Mouse (Mus musculus) thymus, postnatal 36 days (tissue): ENCODE data around the gene Cd163.
"Not testable (repeated sequence)": the region's sequence is repeated elsewhere in the genome, so short reads cannot be mapped to it uniquely, and the experiment has no call there.

ENCODE experiments used
- DNase-seq, 2 experiments: peaks; one replicate each; pipeline ENCODE4 v3.0.0; 2022; ENCODE audit warnings: mixed read lengths in 2 of 2

Cd163 gene

DNA sequence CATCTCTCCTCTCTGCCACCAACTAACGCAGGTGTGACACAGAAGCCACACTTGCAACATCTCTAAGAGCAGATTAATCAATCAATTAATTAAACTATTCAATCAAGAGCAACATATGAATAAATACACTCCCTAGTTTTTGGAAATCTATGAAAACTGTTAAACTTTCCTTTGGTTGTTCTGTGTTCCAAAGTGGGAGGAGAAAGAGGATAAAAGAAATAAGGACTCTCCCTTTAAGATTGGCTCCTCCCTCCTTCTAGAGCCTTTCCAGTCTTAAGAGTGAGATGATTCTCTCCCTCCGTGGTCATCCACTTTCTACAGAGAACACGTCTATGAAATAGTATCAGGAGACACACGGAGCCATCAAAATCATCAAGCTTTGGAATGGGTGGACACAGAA is at the start of gene Cd163:
Cd163 (plus strand) TSS at position 301 of the 400 bp plus-strand sequence.
- DNase-seq = no peak

DNA sequence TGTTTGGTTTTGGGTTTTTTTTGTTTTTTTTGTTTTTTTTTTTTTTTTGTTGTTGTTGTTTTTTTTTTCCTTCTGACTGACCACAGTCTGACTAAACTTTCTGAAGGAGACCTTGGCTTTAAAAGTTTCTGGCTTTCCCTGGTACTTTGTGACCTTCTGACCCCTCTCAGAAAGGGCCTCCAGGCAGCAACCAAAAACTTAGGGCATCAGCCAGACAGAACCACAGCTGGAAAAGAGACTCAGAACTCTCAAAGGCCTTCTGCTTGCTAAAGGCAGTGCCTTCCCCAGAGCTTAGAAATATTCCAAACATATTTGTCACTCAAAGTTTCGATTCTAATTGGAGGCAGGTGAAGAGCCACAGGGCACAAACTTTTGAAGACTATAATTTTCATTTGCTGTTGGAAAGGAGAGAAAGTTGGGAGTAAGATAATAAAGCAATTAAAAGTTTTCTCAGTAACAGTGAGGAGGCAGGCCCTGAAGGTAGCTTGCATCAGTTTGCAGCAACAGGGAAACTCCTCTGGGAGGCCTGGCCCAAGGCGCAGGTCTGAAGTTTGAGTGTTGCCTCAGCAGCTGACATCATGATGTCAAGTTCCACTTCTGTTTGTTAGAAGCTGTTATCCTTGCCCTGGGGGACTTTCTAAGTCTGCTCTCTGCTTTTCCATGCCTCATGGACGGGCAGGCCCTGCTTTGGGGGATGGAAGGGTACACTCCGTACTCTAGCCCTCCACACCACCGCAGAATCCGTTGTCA is 48.6 kb upstream of the Cd163 start:
- no peak for DNase-seq

DNA sequence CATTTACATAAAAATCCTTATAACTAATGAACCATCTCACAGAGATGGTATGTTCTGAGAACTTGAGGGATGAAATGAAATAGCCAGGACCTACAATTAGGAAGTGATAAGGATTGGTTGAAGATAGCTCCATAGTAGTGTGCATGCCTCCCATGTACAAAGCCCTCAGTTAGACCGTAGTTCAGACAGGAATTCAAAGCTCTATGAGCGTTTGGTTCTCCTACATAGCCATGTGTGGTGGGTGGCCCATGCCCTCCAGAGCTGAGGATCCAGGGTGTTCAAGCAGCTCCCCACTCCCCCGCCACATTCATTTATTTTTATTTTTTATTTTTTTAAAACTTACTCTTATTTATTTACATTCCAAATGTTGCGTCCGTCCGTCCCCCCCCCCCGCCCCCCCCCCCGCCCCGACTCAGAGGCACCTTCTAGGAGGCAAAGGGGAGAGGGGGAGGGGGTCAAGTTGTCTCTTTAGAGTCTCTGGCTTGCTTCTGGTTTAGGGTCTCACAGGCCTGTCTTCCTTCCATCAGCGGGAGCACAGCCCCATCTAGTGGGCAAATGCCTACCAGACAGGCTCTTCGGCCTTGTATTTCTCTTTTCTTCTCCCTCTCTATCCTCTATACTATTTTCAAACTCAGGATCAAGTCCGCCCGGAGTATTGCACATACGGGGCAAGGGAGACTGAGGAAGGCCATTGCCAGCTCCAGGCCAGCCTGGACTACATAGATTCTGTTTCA is 44.1 kb upstream of the Cd163 start:
- DNase-seq = peak; percentile 65 to 66

DNA sequence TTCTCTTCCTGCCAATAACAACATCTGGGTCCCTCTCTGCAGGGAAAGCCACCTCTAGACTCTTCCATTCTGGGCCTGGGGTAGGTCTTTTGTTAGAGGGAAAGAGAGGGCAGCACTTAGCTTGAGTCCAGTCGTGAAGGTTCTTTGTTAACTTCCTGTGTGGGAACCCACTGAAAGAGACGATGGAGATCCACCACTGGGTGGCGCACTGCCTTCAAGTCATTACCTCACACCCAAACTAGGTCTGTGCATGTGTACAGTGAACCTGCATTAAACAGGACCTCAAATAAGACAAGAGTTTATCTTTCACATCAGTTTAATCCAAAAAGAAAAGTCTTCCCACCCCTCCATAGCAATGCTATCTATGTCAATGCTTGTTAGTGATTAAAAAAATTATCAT is 41.8 kb upstream of the Cd163 start:
- DNase-seq = peak; percentile 76 to 79

DNA sequence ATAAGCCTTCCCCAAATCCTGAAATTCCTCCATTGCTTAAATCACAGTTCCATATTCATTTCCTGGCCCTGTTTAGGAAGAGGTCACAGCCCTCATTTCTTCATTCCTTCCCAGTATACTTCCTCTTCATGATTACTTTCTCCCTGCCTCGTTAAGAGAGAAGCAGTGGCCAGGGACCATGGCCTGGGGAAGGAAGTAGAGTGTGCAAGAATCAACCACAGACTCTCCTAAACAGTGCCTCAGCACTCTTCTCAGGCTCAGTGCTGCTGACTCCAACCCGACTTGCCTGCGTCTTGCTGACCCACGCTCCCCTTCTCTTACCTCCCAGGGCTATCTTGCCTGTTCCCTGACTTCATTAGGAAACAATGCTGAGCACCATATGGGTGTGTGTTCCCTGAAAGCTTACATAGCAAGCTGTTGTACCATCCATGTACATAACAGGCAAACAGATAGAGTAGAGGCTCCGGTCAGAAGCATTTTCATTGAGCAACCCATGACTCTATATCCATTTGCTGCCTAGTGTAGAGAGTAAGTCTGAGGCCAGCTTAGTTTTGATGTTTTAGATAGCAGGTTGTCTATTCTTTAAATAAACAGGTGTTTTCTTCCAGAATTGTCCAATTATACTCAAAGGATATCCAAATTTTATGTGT is 31.1 kb upstream of the Cd163 start:
- DNase-seq = no peak

DNA sequence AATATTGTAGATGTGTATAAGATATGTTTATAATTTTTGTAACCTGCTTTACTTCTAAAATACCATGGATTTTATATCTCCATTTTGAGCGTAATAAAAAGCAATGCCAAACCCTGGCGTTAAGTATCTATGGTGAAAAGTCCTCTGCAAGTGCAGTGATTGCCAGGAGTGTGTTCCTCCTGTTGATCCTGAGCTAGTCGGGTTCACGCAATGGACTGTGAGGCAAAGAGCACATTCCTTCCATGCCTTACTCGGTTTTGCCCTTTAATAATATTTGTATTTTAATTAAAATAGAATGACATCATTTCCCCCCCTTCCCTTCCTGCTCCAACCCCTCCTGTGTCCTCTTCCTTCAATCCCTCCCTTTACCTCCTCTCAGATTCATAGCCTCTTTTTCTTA is 26.8 kb upstream of the Cd163 start:
- no peak for DNase-seq

DNA sequence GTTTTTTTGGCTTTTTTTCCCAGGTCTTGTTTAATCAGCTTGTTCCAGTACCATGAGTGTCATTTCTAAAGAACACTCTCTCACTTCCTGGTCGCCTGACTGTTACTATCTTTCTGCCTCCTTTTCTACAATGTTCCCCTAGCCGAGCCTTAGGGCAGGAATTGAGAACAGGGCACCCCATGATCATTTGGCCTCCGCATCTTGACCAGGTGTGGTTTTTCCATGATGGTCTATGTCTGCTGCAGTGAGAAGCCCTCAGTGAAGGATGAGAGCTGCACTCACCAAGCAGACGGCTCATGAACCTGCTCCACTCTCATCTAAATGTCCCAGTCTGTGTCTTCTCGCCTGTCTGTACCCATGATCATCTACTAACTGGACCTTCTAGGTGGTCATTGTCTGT is 26.2 kb upstream of the Cd163 start:
- DNase-seq = no peak

DNA sequence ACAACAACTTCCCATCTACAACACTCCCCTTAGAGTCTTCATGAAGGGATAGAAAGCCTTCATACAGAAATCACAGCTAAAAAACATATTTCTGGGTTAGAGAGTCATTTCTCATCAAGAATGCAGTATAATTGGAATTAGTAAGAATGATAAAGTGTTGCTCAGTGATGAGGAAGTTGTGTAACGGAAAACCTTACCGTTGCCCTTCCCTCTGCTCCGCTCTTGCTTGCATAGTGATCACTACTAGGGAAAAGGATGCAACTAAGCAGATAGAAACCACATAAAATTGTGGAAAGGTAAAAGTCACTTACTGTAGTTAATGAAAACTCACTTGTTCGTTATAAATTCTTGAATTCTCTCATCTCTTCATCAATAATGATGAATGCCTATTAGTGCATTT is 21.7 kb upstream of the Cd163 start:
- no peak for DNase-seq

DNA sequence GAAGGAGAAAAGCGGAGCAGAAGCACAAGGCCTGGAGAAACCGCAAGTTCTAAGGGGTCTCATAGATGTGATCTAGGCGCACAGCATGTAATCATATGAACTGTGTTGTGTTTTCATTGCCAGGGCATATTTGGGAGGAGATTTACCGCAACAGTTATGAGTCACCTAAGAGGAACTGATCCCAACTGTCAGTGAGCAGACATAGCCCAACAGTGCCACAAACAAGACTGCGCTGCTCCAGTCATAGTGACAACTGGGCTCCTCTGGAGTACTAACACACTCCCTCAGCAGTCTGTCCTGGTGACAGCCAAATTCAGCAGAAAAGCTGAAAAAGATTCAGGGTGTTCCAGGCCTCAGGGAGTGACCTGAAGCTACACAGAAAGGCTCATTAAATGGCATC is 7.1 kb upstream of the Cd163 start:
- not testable (repeated sequence) for DNase-seq

DNA sequence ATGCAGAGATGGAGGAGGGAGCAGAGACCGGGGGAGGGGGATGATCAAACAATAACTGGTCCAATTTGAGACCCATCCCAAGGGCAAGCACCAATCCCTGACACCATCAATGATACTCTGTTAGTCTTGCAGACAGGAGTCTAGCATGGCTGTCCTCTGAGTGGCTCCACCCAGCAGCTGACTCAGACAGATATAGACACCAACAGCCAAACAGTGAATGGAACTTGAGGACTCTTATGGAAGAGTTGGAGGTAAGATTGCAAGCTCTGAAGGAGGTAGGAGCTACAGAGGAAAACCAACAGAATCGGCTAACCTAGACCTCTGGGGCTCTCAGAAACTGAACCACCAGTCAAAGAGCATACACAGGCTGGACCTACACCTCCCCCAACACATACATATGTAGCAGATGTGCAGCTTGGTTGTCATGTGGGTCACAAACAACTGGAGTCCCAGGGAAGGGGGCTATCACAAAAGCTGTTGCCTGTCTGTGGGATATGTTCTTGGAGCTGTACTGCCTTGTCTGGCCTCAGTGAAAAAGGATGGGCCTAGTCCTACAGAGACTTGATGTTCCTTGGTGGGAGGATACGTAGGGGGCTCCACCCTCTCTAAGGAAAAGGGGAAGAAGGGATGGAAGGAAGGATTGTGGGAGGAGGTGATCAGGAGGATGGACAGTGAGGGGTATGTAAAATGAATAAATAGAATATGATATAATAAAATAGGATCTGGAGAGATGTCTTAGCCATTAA is 2.8 kb upstream of the Cd163 start:
- no peak for DNase-seq

DNA sequence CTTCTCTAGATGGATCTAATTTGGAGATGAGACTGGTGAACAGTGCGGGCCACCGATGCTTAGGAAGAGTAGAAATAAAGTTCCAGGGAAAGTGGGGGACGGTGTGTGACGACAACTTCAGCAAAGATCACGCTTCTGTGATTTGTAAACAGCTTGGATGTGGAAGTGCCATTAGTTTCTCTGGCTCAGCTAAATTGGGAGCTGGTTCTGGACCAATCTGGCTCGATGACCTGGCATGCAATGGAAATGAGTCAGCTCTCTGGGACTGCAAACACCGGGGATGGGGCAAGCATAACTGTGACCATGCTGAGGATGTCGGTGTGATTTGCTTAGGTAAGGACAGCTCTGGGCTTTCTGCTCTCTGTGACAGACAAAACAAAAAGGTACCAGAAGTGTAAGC is 4.5 kb downstream of the Cd163 start:
- DNase-seq = no peak

DNA sequence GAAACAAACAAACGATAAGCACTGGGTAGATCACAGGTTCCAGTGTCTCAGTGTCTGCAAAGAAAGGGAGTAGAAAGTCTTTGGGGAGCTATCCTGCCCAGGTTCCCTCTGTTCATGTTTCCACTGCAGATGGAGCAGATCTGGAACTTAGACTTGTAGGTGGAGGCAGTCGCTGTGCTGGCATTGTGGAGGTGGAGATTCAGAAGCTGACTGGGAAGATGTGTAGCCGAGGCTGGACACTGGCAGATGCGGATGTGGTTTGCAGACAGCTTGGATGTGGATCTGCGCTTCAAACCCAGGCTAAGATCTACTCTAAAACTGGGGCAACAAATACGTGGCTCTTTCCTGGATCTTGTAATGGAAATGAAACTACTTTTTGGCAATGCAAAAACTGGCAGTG is 7.8 kb downstream of the Cd163 start:
- no peak for DNase-seq

DNA sequence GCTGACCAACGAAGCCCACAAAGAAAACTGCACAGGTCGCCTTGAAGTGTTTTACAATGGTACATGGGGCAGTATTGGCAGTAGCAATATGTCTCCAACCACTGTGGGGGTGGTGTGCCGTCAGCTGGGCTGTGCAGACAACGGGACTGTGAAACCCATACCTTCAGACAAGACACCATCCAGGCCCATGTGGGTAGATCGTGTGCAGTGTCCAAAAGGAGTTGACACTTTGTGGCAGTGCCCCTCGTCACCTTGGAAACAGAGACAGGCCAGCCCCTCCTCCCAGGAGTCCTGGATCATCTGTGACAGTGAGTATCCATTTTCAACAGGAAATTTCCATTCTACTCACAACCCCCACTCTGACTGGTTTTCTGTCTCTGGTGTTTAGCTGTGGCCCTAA is 15.9 kb downstream of the Cd163 start:
- DNase-seq = no peak

DNA sequence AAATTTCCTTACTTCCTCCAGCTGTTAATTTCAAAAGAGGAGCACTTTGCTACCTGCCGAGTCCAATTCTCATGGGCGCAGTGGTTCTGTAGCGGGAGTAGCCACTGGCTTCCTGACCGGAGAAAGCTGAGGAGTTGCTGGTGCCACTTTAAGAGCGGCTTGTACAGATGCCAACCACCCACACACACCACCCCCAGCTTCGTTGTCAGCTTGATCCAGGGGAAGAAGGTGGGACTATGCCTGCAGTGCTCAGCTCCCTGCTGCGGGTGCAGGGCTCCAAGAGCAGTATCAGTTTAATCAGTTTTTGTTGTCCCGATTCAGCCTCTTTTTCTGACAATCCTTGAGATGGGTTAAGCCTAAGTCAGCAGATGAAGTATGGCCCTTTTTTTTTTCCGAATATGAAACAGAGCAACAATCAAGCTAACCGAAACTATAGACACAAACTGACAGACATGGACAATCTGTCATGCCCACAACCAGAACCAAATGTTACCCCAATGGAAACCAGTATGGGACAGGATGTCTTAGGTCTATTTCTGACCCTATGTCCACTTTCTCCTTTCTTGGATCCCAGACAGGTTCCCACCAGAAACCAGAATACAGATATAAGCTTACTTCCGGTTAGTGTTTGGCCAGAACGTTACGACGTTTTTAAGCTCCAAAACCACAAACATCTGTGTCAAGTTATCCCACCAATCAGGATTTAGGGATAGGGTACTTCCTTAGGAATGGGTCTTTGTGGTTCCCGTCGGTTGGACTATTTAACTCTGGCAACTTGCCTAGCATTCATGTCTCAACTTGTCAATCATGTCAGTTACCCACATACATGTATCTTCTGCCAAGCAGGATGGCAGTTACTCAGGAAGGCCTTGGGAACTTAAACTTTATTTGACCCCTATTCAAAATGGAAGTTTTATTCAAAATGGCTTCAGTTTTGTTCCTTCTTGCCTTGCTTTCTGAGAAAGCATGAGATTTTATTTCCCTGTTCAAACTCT is 17.3 kb downstream of the Cd163 start:
- DNase-seq = peak; percentile 35 to 47

DNA sequence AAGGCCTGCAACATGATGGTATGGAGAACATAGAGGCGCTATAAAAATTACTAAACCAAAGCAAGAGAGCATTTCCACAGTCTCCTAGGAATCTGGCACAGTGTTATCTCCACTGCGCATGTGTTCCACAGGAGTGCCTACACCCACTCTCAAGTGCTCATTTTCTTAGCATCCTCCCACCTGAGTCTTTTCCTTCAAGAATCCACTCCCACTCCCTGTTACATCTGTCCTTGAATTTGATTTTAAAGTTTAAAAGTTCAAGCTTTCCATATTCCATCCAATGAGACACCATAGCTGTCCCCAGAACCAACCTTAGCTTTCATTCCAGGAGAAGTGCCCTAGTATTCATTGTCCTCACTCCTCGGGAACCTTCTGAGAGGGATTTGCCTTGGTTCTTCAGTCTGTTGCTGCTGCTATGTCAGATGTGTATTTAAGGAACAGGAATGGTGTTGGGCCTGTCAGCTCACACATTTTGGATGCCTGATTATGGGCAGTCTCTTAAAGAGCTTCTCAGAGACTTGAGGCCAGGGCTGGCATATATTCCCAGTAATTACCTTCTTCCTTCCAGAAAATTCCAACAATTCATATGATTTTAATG is 24.0 kb downstream of the Cd163 start:
- DNase-seq = no peak

DNA sequence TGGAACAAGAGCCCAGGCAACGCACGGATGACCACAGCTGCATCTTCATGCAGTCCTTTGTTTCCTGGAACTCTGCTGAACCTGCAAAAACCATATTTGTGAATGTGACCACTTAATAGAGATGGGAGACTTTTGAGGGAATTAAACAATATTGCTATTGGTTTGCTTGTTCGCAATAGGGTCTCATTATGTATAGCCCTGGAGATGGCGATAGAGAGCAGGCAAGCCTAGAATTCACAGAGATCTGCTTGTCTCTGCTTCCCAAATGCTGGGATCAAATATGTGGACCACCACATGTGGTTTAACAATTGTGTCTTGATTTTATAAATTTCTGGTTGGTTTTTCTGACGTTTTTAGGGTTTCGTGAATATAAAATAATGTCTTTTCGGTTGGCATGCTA is 25.2 kb downstream of the Cd163 start:
- DNase-seq = peak in 1 of 2 experiments; percentile 12

DNA sequence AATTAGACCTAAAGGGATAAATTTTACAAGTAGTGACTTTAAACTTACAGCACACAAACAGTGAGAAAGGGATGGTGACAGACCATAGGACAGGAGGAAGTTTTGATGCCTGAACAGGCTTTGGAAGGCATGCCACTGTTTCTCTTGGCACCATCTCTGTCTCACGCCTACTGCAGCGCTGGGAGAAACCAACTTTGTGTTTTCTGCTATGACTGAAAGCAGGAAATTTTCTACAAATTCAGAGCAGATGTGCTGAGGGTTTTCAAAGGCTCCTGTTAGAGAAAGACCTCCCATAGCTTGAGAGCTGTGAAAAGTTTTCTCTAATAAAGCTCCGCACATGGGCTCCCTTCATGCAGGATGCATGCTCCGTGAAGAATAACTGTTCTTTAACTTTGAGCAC is 40.6 kb downstream of the Cd163 start:
- DNase-seq = no peak

DNA sequence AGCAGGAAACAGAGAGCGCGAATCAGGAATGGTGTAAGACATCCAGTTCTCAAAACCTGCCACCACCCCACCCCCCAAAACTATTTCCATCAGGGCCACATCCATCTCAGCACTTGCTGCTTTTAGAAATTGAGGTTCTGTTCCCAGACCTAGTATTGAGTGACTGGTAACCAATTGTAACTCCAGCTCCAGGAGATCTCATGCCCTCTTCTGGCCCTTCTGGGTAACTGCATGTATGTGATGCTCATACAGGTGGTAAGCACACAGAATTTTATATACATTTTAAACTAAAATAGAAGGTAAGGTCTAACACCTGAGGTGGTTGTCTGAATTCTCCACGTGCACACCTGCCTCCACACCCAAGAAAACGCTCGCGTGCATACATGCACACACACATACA is 42.2 kb downstream of the Cd163 start:
- DNase-seq = peak in 1 of 2 experiments; percentile 8

DNA sequence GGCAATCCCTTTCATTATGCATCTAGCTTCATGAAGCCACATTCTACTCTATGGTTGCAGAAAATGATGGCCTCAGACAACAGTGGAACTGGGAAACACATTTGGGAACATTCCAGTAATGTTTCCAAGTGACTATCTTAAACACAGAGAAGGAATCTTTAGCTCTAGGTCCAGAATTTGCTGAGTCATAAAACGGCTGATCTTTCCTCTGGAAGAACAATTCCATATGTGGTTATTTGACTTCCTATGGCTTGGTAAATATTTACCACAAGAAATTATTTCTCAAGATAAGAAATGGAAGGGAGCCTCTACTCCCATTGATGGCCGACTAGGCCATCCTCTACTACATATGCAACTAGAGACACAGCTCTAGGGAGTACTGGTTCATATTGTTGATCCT is 48.8 kb downstream of the Cd163 start:
- no peak for DNase-seq

DNA sequence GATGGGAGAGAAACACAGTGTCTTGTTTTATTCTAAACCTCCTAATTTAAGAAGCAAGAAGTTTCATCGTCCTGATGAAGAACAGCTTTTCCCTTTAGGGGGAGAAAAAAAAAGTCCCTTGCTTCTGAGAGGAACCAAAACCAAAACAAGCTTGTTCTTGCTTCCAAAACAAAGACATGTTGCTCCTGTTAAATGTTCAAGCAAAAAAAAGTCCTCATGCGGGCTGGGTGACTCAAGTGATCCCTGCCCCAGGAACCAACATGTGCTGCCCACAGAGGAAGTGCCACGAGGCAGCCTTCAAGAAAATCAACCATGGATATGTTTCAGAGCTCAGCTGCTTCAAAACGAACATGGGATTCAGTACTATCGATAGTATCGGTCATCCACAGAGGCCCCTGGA is 54.5 kb downstream of the Cd163 start:
- no peak for DNase-seq

DNA sequence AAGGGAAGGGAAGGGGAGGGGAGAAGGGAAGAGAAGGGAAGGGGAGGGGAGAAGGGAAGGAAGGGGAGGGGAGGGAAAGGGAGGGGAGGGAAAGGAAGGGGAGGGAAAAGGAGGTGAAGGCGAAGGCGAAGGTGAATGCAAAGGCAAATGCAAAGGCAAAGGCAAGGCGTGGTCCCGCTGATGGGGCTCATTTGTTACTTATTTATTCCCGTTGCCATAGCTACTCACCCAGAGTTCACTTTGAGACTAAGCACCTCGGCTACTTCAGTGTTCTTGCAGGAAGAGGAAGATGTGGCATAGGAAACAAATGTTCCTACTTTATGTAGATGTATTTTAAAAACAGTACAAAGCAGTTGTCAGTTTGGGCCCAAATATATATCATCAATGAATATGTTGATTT is 56.1 kb downstream of the Cd163 start:
- DNase-seq = no peak

DNA sequence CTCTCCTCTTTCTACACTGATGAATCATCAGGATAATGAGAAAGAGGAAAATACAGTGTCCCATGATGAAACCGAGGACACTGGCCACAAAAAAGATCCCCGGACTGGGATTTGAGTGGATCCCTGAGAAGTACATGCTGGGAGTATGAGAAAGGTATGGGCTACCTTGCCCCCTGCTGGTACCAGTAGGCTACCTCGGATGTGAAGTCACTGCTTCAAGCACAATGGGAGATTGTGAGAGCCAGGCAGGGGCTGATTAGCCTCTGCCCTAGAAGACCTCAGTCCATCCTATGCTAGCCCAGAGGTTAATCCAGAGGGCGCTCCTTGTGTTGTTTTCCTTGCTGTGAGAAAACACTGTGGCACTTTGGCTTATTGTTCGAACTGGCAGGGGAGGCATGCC is 59.9 kb downstream of the Cd163 start:
- no peak for DNase-seq
